Comparison of ENCODE assay signal across 10 mouse cellular contexts in genomic region chr1:64876276-64876675, GRCm38 (mm10).
A peak's percentile ranks its signal among the peaks of the same experiment; 100 is the strongest.
DNase-seq lines count a peak whose midpoint lies in the region; ATAC-seq and TF ChIP-seq lines count a peak whose summit lies in the region.
"Had no signal": no experiment of that assay in that cellular context is flagged by ENCODE, and none has a peak within 500 bp of the region (broad histone marks: within the 10 kb centered on the region; RNA-seq: fewer than 3 reads in every experiment).

No protein-coding gene starts in this region.

- H3K4me3 ChIP-seq in kidney, postnatal 0 days (replicated peaks; ENCODE audit: low read depth, low read length): no peak overlapping the region
- H3K4me3 ChIP-seq in stomach, embryonic 16.5 days (replicated peaks; ENCODE audit: low read length): no peak overlapping the region
- H3K4me3 ChIP-seq in midbrain, postnatal 0 days (ENCODE audit: low read depth, low read length): no peak overlapping the region
- no peak overlapping the region for H3K4me3 ChIP-seq in hindbrain, postnatal 0 days (ENCODE audit: low read length)
- H3K4me3 ChIP-seq: neural tube, embryonic 12.5 days had no signal

- no peaks in the 10 kb centered on the region for H3K9me3 ChIP-seq in kidney, postnatal 0 days (replicated peaks; ENCODE audit: low read length)
- no peaks in the 10 kb centered on the region for H3K9me3 ChIP-seq in stomach, embryonic 16.5 days (replicated peaks; ENCODE audit: control insufficient read depth, low read length)
- H3K9me3 ChIP-seq in midbrain, postnatal 0 days (ENCODE audit: low read length): no peaks in the 10 kb centered on the region
- no peaks in the 10 kb centered on the region for H3K9me3 ChIP-seq in hindbrain, postnatal 0 days (ENCODE audit: low read length)
- H3K9me3 ChIP-seq: neural tube, embryonic 12.5 days had no signal

- no peak overlapping the region for H3K27ac ChIP-seq in kidney, postnatal 0 days
- H3K27ac ChIP-seq in stomach, embryonic 16.5 days (ENCODE audit: low read length): peak overlapping the region; percentile 44; the same call in 1 of the 2 replicates
- no peak overlapping the region for H3K27ac ChIP-seq in midbrain, postnatal 0 days (ENCODE audit: low read depth, low read length)
- no peak overlapping the region for H3K27ac ChIP-seq in hindbrain, postnatal 0 days
- H3K27ac ChIP-seq: neural tube, embryonic 12.5 days had no signal

- no peak for ATAC-seq in kidney, postnatal 0 days (replicated peaks; ENCODE audit: low FRiP score, low read depth)
- no peak for ATAC-seq in stomach, embryonic 16.5 days (ENCODE audit: insufficient read depth, low FRiP score)
- no peak for ATAC-seq in midbrain, postnatal 0 days (ENCODE audit: low FRiP score)
- ATAC-seq in hindbrain, postnatal 0 days: no peak
- ATAC-seq: Patski had no signal

- WGBS in kidney, postnatal 0 days: 50% methylated on average over 3 of the region's 3 CpGs
- WGBS in stomach, embryonic 16.5 days: 59% methylated on average over 3 of the region's 3 CpGs
- WGBS in midbrain, postnatal 0 days: 81% methylated on average over 3 of the region's 3 CpGs
- WGBS in hindbrain, postnatal 0 days: 73% methylated on average over 3 of the region's 3 CpGs

- no peak overlapping the region for H3K9ac ChIP-seq in kidney, postnatal 0 days (ENCODE audit: low read depth, low read length)
- no peak overlapping the region for H3K9ac ChIP-seq in stomach, embryonic 16.5 days (ENCODE audit: low read length)
- H3K9ac ChIP-seq in midbrain, postnatal 0 days (replicated peaks; ENCODE audit: low read length, poor library complexity, severe bottlenecking): no peak overlapping the region
- H3K9ac ChIP-seq in hindbrain, postnatal 0 days (replicated peaks; ENCODE audit: low read length): no peak overlapping the region
- H3K9ac ChIP-seq: neural tube, embryonic 12.5 days had no signal

- DNase-seq in kidney, adult 9 months: peak; percentile 35
- no peak for DNase-seq in kidney, adult 18-20 months
- DNase-seq in heart, adult 11 months: peak; percentile 96
- peak; percentile 61 for DNase-seq in kidney, postnatal 0 days (ENCODE audit: low spot score)
- DNase-seq in midbrain, postnatal 0 days (ENCODE audit: low spot score): no peak
- DNase-seq in spleen, postnatal 4 days (ENCODE audit: low spot score in 2 of 2): no peak
- no peak for DNase-seq in hindbrain, postnatal 0 days (ENCODE audit: low spot score)

- H3K4me2 ChIP-seq in kidney, postnatal 0 days (ENCODE audit: low read length): no peak overlapping the region
- H3K4me2 ChIP-seq in stomach, embryonic 16.5 days (ENCODE audit: low read depth, low read length): no peak overlapping the region
- no peak overlapping the region for H3K4me2 ChIP-seq in midbrain, postnatal 0 days (ENCODE audit: low read depth, low read length, poor library complexity, severe bottlenecking)
- H3K4me2 ChIP-seq in hindbrain, postnatal 0 days (ENCODE audit: low read depth, low read length): no peak overlapping the region
- H3K4me2 ChIP-seq: neural tube, embryonic 12.5 days had no signal

- H3K4me1 ChIP-seq in kidney, postnatal 0 days (replicated peaks; ENCODE audit: insufficient read depth, low read length): no peaks in the 10 kb centered on the region
- H3K4me1 ChIP-seq in stomach, embryonic 16.5 days (ENCODE audit: control insufficient read depth, insufficient read depth, low read length): peaks cover 17% of the 10 kb centered on the region
- H3K4me1 ChIP-seq in midbrain, postnatal 0 days (ENCODE audit: insufficient read depth, low read length): no peaks in the 10 kb centered on the region
- no peaks in the 10 kb centered on the region for H3K4me1 ChIP-seq in hindbrain, postnatal 0 days (ENCODE audit: insufficient read depth, low read length)
- H3K4me1 ChIP-seq: neural tube, embryonic 12.5 days had no signal

- no peak for TF ChIP-seq CTCF in kidney, postnatal 0 days (IDR thresholded peaks at IDR 0.05; ENCODE audit: low read depth)
- no peak for TF ChIP-seq CTCF in midbrain, postnatal 0 days (IDR thresholded peaks at IDR 0.05)
- no peak for TF ChIP-seq CTCF in hindbrain, postnatal 0 days (IDR thresholded peaks at IDR 0.05; ENCODE audit: low read depth)

- H3K36me3 ChIP-seq in kidney, postnatal 0 days (ENCODE audit: insufficient read depth, low read length): no peaks in the 10 kb centered on the region
- no peaks in the 10 kb centered on the region for H3K36me3 ChIP-seq in stomach, embryonic 16.5 days (ENCODE audit: control insufficient read depth, insufficient read depth, low read length)
- H3K36me3 ChIP-seq in midbrain, postnatal 0 days (ENCODE audit: insufficient read depth, low read length): no peaks in the 10 kb centered on the region; the same call in 1 of the 2 replicates
- no peaks in the 10 kb centered on the region for H3K36me3 ChIP-seq in hindbrain, postnatal 0 days (ENCODE audit: insufficient read depth, low read length)
- H3K36me3 ChIP-seq: neural tube, embryonic 12.5 days had no signal

- H3K27me3 ChIP-seq in kidney, postnatal 0 days (ENCODE audit: insufficient read depth, low read length): no peaks in the 10 kb centered on the region
- no peaks in the 10 kb centered on the region for H3K27me3 ChIP-seq in stomach, embryonic 16.5 days (ENCODE audit: control insufficient read depth, insufficient read depth, low read length)
- H3K27me3 ChIP-seq in midbrain, postnatal 0 days (ENCODE audit: insufficient read depth, low read length): no peaks in the 10 kb centered on the region
- H3K27me3 ChIP-seq in hindbrain, postnatal 0 days (ENCODE audit: insufficient read depth, low read length): no peaks in the 10 kb centered on the region
- H3K27me3 ChIP-seq: neural tube, embryonic 12.5 days; Patski had no signal

Comparison
In these comparisons a context has a peak if more than half of its experiments do, and no peak if none do; other contexts are left out.
1. DNase-seq: peak in kidney, adult 9 months (single experiment), heart, adult 11 months (single experiment) and kidney, postnatal 0 days (single experiment); none in kidney, adult 18-20 months (single experiment), midbrain, postnatal 0 days (single experiment), spleen, postnatal 4 days (0 of 2) and hindbrain, postnatal 0 days (single experiment).